Mouse (Mus musculus) hindbrain, embryonic 15.5 days (tissue): ENCODE data around the gene Cib1. TPM values are rescaled to one million over a fixed set of nuclear protein-coding genes. Genes with fewer than 3 reads are reported as not detected.

Source experiments
- ATAC-seq: fragments of 200-750 bp; cut with Nextera tagmentation; 2 replicates; pipeline ENCODE4 v1.8.0; 2017; ENCODE audit warnings: low read depth, moderate number of reproducible peaks, moderate TSS enrichment; ENCODE audit not compliant: low FRiP score
- H3K27ac ChIP-seq: fragments of 300-500 bp; sonication (generic); replicated peaks from 2 replicates; pipeline ENCODE4 v1.5.1; 2015; ENCODE audit warnings: mild to moderate bottlenecking, inconsistent platforms
- H3K27me3 ChIP-seq: fragments of 300-500 bp; sonication (generic); 2 replicates; pipeline ENCODE4 v1.6.1; 2015; ENCODE audit warnings: control low read depth, inconsistent platforms
- H3K36me3 ChIP-seq: fragments of 300-500 bp; sonication (generic); 2 replicates; pipeline ENCODE4 v1.6.1; 2015; ENCODE audit warnings: control low read depth, inconsistent platforms
- H3K4me1 ChIP-seq: fragments of 300-500 bp; sonication (generic); replicated peaks from 2 replicates; pipeline ENCODE4 v1.6.1; 2015; ENCODE audit warnings: control low read depth, inconsistent platforms
- H3K4me2 ChIP-seq: fragments of 300-500 bp; sonication (generic); 2 replicates; pipeline ENCODE4 v1.6.1; 2015; ENCODE audit warnings: moderate library complexity, mild to moderate bottlenecking, inconsistent platforms
- H3K4me3 ChIP-seq: fragments of 300-500 bp; sonication (generic); 2 replicates; pipeline ENCODE4 v1.5.1; 2015; ENCODE audit warnings: mild to moderate bottlenecking, inconsistent platforms
- H3K9ac ChIP-seq: fragments of 300-500 bp; sonication (generic); 2 replicates; pipeline ENCODE4 v1.6.1; 2015; ENCODE audit warnings: inconsistent platforms
- H3K9me3 ChIP-seq: fragments of 300-500 bp; sonication (generic); 2 replicates; pipeline ENCODE4 v1.6.1; 2016; ENCODE audit warnings: control low read depth, inconsistent platforms
- WGBS: fragments of 180-500 bp; shearing (Covaris S2); methylation state at CpG from one replicate; pipeline ENCODE4 v1.1.7; 2015; 5-methylcytosine and 5-hydroxymethylcytosine counted together
- polyA plus RNA-seq: library from polyadenylated mRNA; unstranded; fragments of >200 nt; fragmentation: Nextera tagmentation; extraction: Ambion mirVana; gene quantifications from 2 replicates; pipeline ENCODE4 v1.2.1, GENCODE M21; 2015

Cib1 gene
- polyA plus RNA-seq, 1 experiment from 2014 or later, result 36.4 TPM

GRCm38 (mm10) chr7:80199851-80200587 is 32.6 kb downstream of the Cib1 start:
- H3K27me3 ChIP-seq, result no peaks in the 10 kb centered on the region
- 66% methylated on average over 11 of the region's 11 CpGs for WGBS
- no peaks in the 10 kb centered on the region for H3K36me3 ChIP-seq
- H3K4me1 ChIP-seq, result peaks cover 69% of the 10 kb centered on the region
- peak overlapping the region; percentile 80 for H3K4me3 ChIP-seq
- no peaks in the 10 kb centered on the region for H3K9me3 ChIP-seq
- no peak overlapping the region for H3K27ac ChIP-seq
- peak overlapping the region; percentile 73 for H3K4me2 ChIP-seq
- 0 out of 2 replicates have a peak overlapping the region, but pooled peaks have one; percentile 84 for H3K9ac ChIP-seq
- no peak for ATAC-seq

GRCm38 (mm10) chr7:80199286-80199685 is 33.3 kb downstream of the Cib1 start:
- Histone ChIP-seq H3K9me3 (no peaks in the 10 kb centered on the region), H3K4me2 (peak overlapping the region; percentile 73), H3K27ac (peak overlapping the region; percentile 95), H3K4me3 (peak overlapping the region; percentile 80), H3K4me1 (peaks cover 68% of the 10 kb centered on the region), H3K36me3 (no peaks in the 10 kb centered on the region), H3K27me3 (no peaks in the 10 kb centered on the region), H3K9ac (peak overlapping the region; percentile 84)
- 35% methylated on average over 6 of the region's 6 CpGs for WGBS
- no peak for ATAC-seq

GRCm38 (mm10) chr7:80198863-80199262 is 33.8 kb downstream of the Cib1 start:
- H3K4me3 ChIP-seq, result peak overlapping the region; percentile 80
- ATAC-seq, result peak; percentile 4; the same call in 1 of the 2 replicates
- 1% methylated on average over 11 of the region's 11 CpGs for WGBS

GRCm38 (mm10) chr7:80197941-80198778 is 34.5 kb downstream of the Cib1 start:
- H3K4me3 ChIP-seq, result peak overlapping the region; percentile 80
- no peaks in the 10 kb centered on the region for H3K36me3 ChIP-seq
- H3K4me1 ChIP-seq, result peaks cover 67% of the 10 kb centered on the region
- peak overlapping the region; percentile 95 for H3K27ac ChIP-seq
- no peaks in the 10 kb centered on the region for H3K27me3 ChIP-seq
- WGBS, result under 1% methylated on average over 63 of the region's 74 CpGs
- H3K4me2 ChIP-seq, result peak overlapping the region; percentile 73
- H3K9ac ChIP-seq, result peak overlapping the region; percentile 84
- H3K9me3 ChIP-seq, result no peaks in the 10 kb centered on the region
- ATAC-seq, result peak; percentile 91

More at GRCm38 (mm10) chr7:80198863-80199262, 33.8 kb downstream of the Cib1 start:
- Histone ChIP-seq H3K4me1 (peaks cover 68% of the 10 kb centered on the region), H3K36me3 (no peaks in the 10 kb centered on the region), H3K27ac (peak overlapping the region; percentile 95), H3K4me2 (peak overlapping the region; percentile 73), H3K9ac (peak overlapping the region; percentile 84), H3K27me3 (no peaks in the 10 kb centered on the region), H3K9me3 (no peaks in the 10 kb centered on the region)

GRCm38 (mm10) chr7:80197371-80197770 is 35.2 kb downstream of the Cib1 start:
- Histone ChIP-seq H3K9ac (peak overlapping the region; percentile 84), H3K27me3 (no peaks in the 10 kb centered on the region), H3K27ac (peak overlapping the region; percentile 95), H3K4me1 (peaks cover 67% of the 10 kb centered on the region), H3K4me3 (peak overlapping the region; percentile 80), H3K9me3 (no peaks in the 10 kb centered on the region), H3K4me2 (peak overlapping the region; percentile 73), H3K36me3 (no peaks in the 10 kb centered on the region)
- 7% methylated on average over 4 of the region's 4 CpGs for WGBS
- no peak for ATAC-seq

GRCm38 (mm10) chr7:80195576-80196263 is 36.9 kb downstream of the Cib1 start:
- no peak overlapping the region for H3K9ac ChIP-seq
- no peaks in the 10 kb centered on the region for H3K36me3 ChIP-seq
- ATAC-seq, result no peak
- no peaks in the 10 kb centered on the region for H3K9me3 ChIP-seq
- H3K4me2 ChIP-seq, result no peak overlapping the region
- WGBS, result 82% methylated on average over 10 of the region's 11 CpGs
- H3K4me3 ChIP-seq, result no peak overlapping the region
- no peaks in the 10 kb centered on the region for H3K27me3 ChIP-seq
- H3K4me1 ChIP-seq, result peaks cover 63% of the 10 kb centered on the region
- no peak overlapping the region for H3K27ac ChIP-seq

- Histone ChIP-seq H3K9me3 (no peaks in the 10 kb centered on the region), H3K27ac (no peak overlapping the region), H3K27me3 (no peaks in the 10 kb centered on the region), H3K4me1 (peaks cover 58% of the 10 kb centered on the region), H3K9ac (no peak overlapping the region), H3K36me3 (no peaks in the 10 kb centered on the region), H3K4me3 (no peak overlapping the region), H3K4me2 (no peak overlapping the region)
- WGBS, result 91% methylated on average over 5 of the region's 5 CpGs
- ATAC-seq, result no peak
Observed at GRCm38 (mm10) chr7:80195146-80195545, 37.5 kb downstream of the Cib1 start.

GRCm38 (mm10) chr7:80193941-80194739 is 38.5 kb downstream of the Cib1 start:
- peaks cover 53% of the 10 kb centered on the region for H3K4me1 ChIP-seq
- H3K4me2 ChIP-seq, result peak overlapping the region; percentile 6; the same call in 1 of the 2 replicates
- 39% methylated on average over 13 of the region's 13 CpGs for WGBS
- peak overlapping the region; percentile 60 for H3K27ac ChIP-seq
- ATAC-seq, result no peak
- H3K36me3 ChIP-seq, result no peaks in the 10 kb centered on the region
- no peak overlapping the region for H3K9ac ChIP-seq
- no peaks in the 10 kb centered on the region for H3K9me3 ChIP-seq
- no peak overlapping the region for H3K4me3 ChIP-seq
- no peaks in the 10 kb centered on the region for H3K27me3 ChIP-seq

- Histone ChIP-seq H3K9ac (0 out of 2 replicates have a peak overlapping the region, but pooled peaks have one; percentile 3), H3K4me2 (peak overlapping the region; percentile 38), H3K4me3 (0 out of 2 replicates have a peak overlapping the region, but pooled peaks have one; percentile 2), H3K27me3 (no peaks in the 10 kb centered on the region), H3K27ac (peak overlapping the region; percentile 72), H3K9me3 (no peaks in the 10 kb centered on the region), H3K4me1 (peaks cover 62% of the 10 kb centered on the region), H3K36me3 (no peaks in the 10 kb centered on the region)
- WGBS, result 9% methylated on average over 15 of the region's 16 CpGs
- peak; percentile 84 for ATAC-seq
Observed at GRCm38 (mm10) chr7:80192226-80193061, 40.2 kb downstream of the Cib1 start.

- Histone ChIP-seq H3K27me3 (no peaks in the 10 kb centered on the region), H3K4me2 (no peak overlapping the region), H3K4me1 (peaks cover 65% of the 10 kb centered on the region), H3K36me3 (no peaks in the 10 kb centered on the region), H3K9me3 (no peaks in the 10 kb centered on the region), H3K4me3 (no peak overlapping the region), H3K27ac (peak overlapping the region; percentile 72), H3K9ac (no peak overlapping the region)
- WGBS, result 38% methylated on average over 5 of the region's 5 CpGs
- no peak for ATAC-seq
Observed at GRCm38 (mm10) chr7:80191455-80191854, 41.2 kb downstream of the Cib1 start.
